Mouse (Mus musculus) lung, adult 2 months (tissue): ENCODE measurements around the gene Hps4. TPM values are rescaled to one million over a fixed set of nuclear protein-coding genes. Genes with fewer than 3 reads are reported as not detected.
A peak's percentile ranks its signal among the peaks of the same experiment; 100 is the strongest.
"Not testable (repeated sequence)": the region's sequence is repeated elsewhere in the genome, so short reads cannot be mapped to it uniquely, and the experiment has no call there.

Experiments used
- DNase-seq: peaks from one replicate; pipeline ENCODE4 v3.0.0; 2022
- H3K4me1 ChIP-seq: fragments of 200-500 bp; 2 replicates; pipeline ENCODE4 v1.6.1; 2011; ENCODE audit warnings: low read length; ENCODE audit not compliant: control insufficient read depth, insufficient read depth
- H3K4me3 ChIP-seq: fragments of 200-500 bp; replicated peaks from 2 replicates; pipeline ENCODE3; 2011; ENCODE audit warnings: low read depth, mild to moderate bottlenecking, control low read depth, low read length; ENCODE audit errors: extremely low read depth
- CTCF ChIP-seq: fragments of 200-500 bp; IDR thresholded peaks from 2 replicates; pipeline ENCODE4 v1.5.1; 2011; ENCODE audit warnings: mild to moderate bottlenecking, low read length, control low read depth; ENCODE audit not compliant: insufficient read depth
- POLR2A ChIP-seq: fragments of 200-500 bp; IDR thresholded peaks from 2 replicates; pipeline ENCODE4 v1.6.1; 2011; ENCODE audit warnings: low read depth, mild to moderate bottlenecking, control low read depth, low read length, borderline replicate concordance; ENCODE audit errors: extremely low read depth
- WGBS: fragments of 180-500 bp; shearing (Covaris S2); methylation state at CpG from one replicate; pipeline ENCODE4 v1.1.7; 2018; 5-methylcytosine and 5-hydroxymethylcytosine counted together
- polyA plus RNA-seq: library from polyadenylated mRNA; depleted of rRNA; stranded (reverse); fragments of >200 nt; gene quantifications from 2 replicates; pipeline ENCODE4 v1.2.3, GENCODE M21; 2012; rRNA removed

The Hps4 gene
- polyA plus RNA-seq, 1 experiment: 34.7 TPM

GRCm38 (mm10) chr5:112411514-112412335 lies 68.8 kb downstream of the Hps4 start:
- WGBS: 13% methylated on average over 19 of the region's 19 CpGs
- DNase-seq: no peak
- TF ChIP-seq POLR2A (no peak), CTCF (no peak)
- H3K4me1 ChIP-seq: no peaks in the 10 kb centered on the region
- H3K4me3 ChIP-seq: no peak overlapping the region

- H3K4me3 ChIP-seq, DNase-seq, H3K4me1 ChIP-seq: not testable (repeated sequence)
- WGBS: 78% methylated on average over 4 of the region's 4 CpGs
Measured at GRCm38 (mm10) chr5:112412781-112413180, 69.9 kb downstream of the Hps4 start.

GRCm38 (mm10) chr5:112416673-112417072 lies 73.8 kb downstream of the Hps4 start:
- no peak for DNase-seq
- WGBS: 59% methylated on average over 5 of the region's 5 CpGs
- no peaks in the 10 kb centered on the region for H3K4me1 ChIP-seq
- TF ChIP-seq POLR2A (no peak), CTCF (no peak)
- H3K4me3 ChIP-seq: no peak overlapping the region

- no peak for DNase-seq
- 56% methylated on average over 4 of the region's 4 CpGs for WGBS
- no peak for TF ChIP-seq CTCF
- no peak for TF ChIP-seq POLR2A
- Histone ChIP-seq H3K4me3 (no peak overlapping the region), H3K4me1 (no peaks in the 10 kb centered on the region)
Measured at GRCm38 (mm10) chr5:112418023-112418422, 75.1 kb downstream of the Hps4 start.

GRCm38 (mm10) chr5:112419535-112419934 lies 76.7 kb downstream of the Hps4 start:
- no peak for TF ChIP-seq CTCF
- TF ChIP-seq POLR2A: no peak
- WGBS: 22% methylated on average over 12 of the region's 12 CpGs
- Histone ChIP-seq H3K4me1 (no peaks in the 10 kb centered on the region), H3K4me3 (no peak overlapping the region)
- DNase-seq: no peak

GRCm38 (mm10) chr5:112426635-112427034 lies 83.8 kb downstream of the Hps4 start:
- H3K4me1 ChIP-seq: no peaks in the 10 kb centered on the region
- no peak for TF ChIP-seq CTCF
- no peak for TF ChIP-seq POLR2A
- WGBS: 57% methylated on average over 7 of the region's 7 CpGs
- no peak overlapping the region for H3K4me3 ChIP-seq
- no peak for DNase-seq

GRCm38 (mm10) chr5:112427283-112427682 lies 84.4 kb downstream of the Hps4 start:
- TF ChIP-seq CTCF (peak; percentile 79), POLR2A (no peak)
- Histone ChIP-seq H3K4me1 (no peaks in the 10 kb centered on the region), H3K4me3 (no peak overlapping the region)
- WGBS: 46% methylated on average over 2 of the region's 2 CpGs
- DNase-seq: peak; percentile 42

Other genes with a start within 250 kb of the Hps4 start
- gene Cryba4, start 90.6 kb upstream of the Hps4 start, polyA plus RNA-seq: 1.0 and 1.4 TPM in 2 replicates
- 0.14 TPM in 1 of 2 replicates, not detected in the other for gene Crybb1, start 87.3 kb upstream of the Hps4 start, polyA plus RNA-seq
- 122 and 144 TPM in 2 replicates for gene Tpst2, start 66.4 kb upstream of the Hps4 start, polyA plus RNA-seq
- gene Tfip11, start 16.7 kb upstream of the Hps4 start, polyA plus RNA-seq: 33.5 and 36.2 TPM in 2 replicates
- gene Srrd, start within 50 bp of the Hps4 start, polyA plus RNA-seq: 34.6 and 38.4 TPM in 2 replicates
- gene Gm6583, start 12.9 kb downstream of the Hps4 start, polyA plus RNA-seq: 0.06 TPM in 1 of 2 replicates, not detected in the other
- 0.41 and 0.56 TPM in 2 replicates for gene Asphd2, start 51.8 kb downstream of the Hps4 start, polyA plus RNA-seq
- gene Gm6588, start 106.3 kb downstream of the Hps4 start, polyA plus RNA-seq: not detected in 2 replicates
- 0.12 and 0.38 TPM in 2 replicates for gene Sez6l, start 234.1 kb downstream of the Hps4 start, polyA plus RNA-seq